Mouse (Mus musculus) small intestine, adult 2 months (tissue): Measurements from ENCODE around the gene Echdc2.
"Not testable (repeated sequence)": the region's sequence is repeated elsewhere in the genome, so short reads cannot be mapped to it uniquely, and the experiment has no call there.

ENCODE experiments used
- CTCF ChIP-seq: fragments of 200-500 bp; IDR thresholded peaks from 2 replicates; pipeline ENCODE4 v1.5.1; 2012; ENCODE audit warnings: low read depth, mild to moderate bottlenecking, control low read depth, inconsistent platforms, low read length, moderate library complexity, mixed read lengths; ENCODE audit not compliant: insufficient replicate concordance, insufficient read length; ENCODE audit errors: extremely low read depth
- POLR2A ChIP-seq: fragments of 200-500 bp; IDR thresholded peaks from 2 replicates; pipeline ENCODE4 v1.6.1; 2012; ENCODE audit warnings: low read depth, mild to moderate bottlenecking, control low read depth, inconsistent platforms, low read length, moderate library complexity

DNA sequence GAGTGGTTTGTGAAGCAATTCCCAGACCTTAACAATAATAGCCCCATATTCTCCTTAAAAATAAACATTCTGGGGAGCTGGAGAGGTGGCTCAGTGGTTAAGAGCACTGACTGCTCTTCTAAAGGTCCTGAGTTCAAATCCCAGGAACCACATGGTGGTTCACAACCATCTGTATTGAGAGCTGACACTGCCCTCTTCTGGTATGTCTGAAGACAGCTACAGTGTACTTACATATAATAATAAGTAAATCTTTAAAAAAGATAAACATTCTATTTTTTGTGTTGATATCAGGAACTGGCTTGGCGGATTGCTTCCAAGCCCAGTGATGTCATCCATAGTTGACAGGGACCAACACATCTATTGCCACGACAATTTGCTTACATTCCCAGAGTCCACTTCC lies 22.1 kb upstream of the Echdc2 start:
- TF ChIP-seq CTCF, POLR2A: not testable (repeated sequence)
